Mouse (Mus musculus) gastrocnemius, postnatal 14 days (tissue): ENCODE measurements around the gene Rpl26. TPM values are rescaled to one million over a fixed set of nuclear protein-coding genes. Genes with fewer than 3 reads are reported as not detected.

ENCODE experiments used
- DNase-seq: peaks from one replicate; pipeline ENCODE4 v3.0.0; 2021; ENCODE audit warnings: mixed read lengths
- intact Hi-C: fragments of 180-260 bp; cut with DNase I; formaldehyde crosslinking; loops from one replicate; pipeline ENCODE4 v1.15.1; 2025; ENCODE audit warnings: low total_unique reads
- total RNA-seq, 2 experiments: library from RNA; stranded (reverse); gene quantifications; 2 replicates each; pipeline ENCODE4 v1.2.3; 2021

Gene Rpl26
- total RNA-seq, 2 experiments from 2014 or later = 791 to 878 TPM

DNA sequence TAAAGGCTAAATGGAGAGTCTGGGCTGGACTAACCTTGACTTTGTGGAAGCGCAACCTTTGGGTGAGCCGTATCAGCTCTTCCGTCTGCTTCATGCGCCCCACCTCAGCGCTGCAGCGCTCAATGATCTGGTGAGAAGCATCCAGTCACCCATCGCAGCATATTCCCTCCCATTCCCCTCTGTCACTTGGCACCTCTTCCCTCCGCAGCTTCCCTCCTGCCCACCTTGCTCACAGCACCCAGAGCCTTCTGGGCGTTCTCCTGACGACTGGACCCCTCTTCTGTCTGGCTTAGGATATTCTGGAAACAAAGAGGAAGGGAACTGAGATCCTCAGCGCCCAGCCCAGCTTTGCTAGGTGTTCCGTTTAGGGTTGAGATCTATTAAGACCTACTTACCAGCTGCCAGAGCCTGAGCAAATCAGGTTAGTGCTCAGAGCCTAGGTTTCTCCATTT, 46.2 kb downstream of the Rpl26 start:
- intact Hi-C loops = no loop called here
- no peak for DNase-seq

DNA sequence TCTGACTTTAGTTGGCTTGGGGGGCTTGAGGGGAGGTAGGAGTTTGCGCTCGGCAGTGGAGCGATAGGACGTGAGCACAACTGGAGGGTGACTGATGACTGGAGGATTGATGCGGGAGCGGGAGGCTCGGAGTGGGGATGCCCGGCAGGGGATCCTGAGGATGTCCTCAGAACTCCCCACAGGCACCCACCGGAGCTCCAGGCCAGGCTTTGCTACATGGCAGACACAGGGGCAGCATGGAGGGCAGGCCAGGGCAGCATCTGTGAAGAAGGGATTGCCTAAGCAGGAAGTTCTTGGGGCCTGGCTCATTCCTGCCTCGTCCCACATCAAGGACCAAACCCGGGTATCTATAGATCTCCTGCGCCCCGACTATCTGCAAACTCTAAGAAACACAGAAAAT, 52.5 kb downstream of the Rpl26 start:
- intact Hi-C loops = no loop called here
- no peak for DNase-seq

DNA sequence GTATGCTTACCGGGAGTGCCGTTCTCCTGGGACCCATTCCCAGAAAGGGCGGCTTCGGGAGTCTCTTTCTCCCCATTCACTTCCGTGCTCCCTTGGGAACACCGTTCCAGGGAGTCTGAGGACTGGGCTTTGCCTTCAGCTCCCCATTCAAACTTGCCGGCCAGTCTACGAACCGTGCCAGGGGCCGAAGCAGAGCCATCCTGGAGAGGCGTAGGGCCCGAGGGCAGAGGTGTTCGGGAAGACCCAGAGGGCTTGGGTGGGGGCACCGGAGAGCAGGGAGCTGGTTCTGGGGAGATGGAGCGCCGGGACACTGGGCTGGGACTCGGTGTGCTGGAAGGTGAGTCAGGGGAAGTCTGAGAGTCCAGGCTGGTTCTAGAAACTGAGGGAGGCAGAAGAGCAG, 53.0 kb downstream of the Rpl26 start:
- no peak for DNase-seq
- intact Hi-C loops = no loop called here

DNA sequence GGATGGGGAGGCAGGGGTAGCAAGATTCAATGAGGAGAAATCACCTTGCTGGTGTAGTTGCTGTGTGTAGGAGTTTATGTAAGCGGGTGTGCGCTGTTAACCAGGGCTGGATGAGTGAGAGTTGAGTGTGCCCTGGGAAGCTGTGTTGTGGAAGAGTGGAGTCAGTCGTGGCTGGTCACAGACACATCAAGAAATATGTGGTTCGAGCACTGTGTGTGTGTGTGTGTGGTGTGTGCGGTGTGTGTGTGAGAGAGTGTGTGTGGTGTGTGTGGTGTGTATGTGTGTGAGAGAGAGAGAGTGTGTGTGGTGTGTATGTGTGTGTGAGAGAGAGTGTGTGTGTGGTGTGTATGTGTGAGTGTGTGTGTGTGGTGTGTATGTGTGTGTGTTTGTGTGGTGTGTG, 54.1 kb downstream of the Rpl26 start:
- DNase-seq = no peak
- intact Hi-C loops = no loop called here

DNA sequence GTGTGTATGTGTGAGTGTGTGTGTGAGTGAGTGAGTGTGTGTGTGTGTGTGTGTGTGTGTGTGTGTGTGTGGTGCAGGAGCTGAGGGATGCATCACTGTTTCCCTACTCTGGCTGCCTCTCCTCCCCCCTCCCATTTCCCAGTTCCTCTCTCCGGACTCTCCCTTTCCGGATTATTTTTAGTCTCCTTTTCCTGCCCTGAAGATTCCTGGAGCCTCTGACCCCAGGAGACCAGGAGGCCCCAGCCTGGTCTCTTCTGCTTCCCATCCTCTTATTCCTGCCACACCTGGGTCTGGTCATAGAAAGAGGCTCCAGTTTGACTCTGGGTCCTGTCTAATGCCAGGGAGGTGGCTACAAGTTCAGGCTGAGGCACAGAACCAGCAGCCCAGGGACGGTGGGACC, 54.7 kb downstream of the Rpl26 start:
- no peak for DNase-seq
- intact Hi-C loops = no loop called here

Other genes with a start within 250 kb of the Rpl26 start
- gene Myh10, start 210.0 kb upstream of the Rpl26 start, total RNA-seq = 10 to 100 TPM; 16.4 to 23.0 TPM
- gene Ndel1, start 29.7 kb upstream of the Rpl26 start, total RNA-seq = 10 to 100 TPM; 54.3 to 61.1 TPM
- gene Rnf222, start 13.0 kb upstream of the Rpl26 start, total RNA-seq = not detected
- gene Odf4, start 25.5 kb downstream of the Rpl26 start, total RNA-seq = not detected
- 10 to 100 TPM; 10.7 to 13.8 TPM for gene Arhgef15, start 55.9 kb downstream of the Rpl26 start, total RNA-seq
- 1 to 10 TPM; 4.3 to 5.7 TPM for gene Slc25a35, start 66.5 kb downstream of the Rpl26 start, total RNA-seq
- gene Rangrf, start 73.6 kb downstream of the Rpl26 start, total RNA-seq = 10 to 100 TPM; 54.2 to 57.7 TPM
- 1 to 10 TPM; 5.6 to 7.3 TPM for gene Pfas, start 106.9 kb downstream of the Rpl26 start, total RNA-seq
- 1 to 10 TPM; 7.5 to 8.1 TPM for gene Ctc1, start 114.3 kb downstream of the Rpl26 start, total RNA-seq
- 1 to 10 TPM; 4.2 to 4.4 TPM for gene Aurkb, start 144.1 kb downstream of the Rpl26 start, total RNA-seq
- 10 to 100 TPM; 13.5 to 14.3 TPM for gene Borcs6, start 158.1 kb downstream of the Rpl26 start, total RNA-seq
- gene Tmem107, start 169.2 kb downstream of the Rpl26 start, total RNA-seq = 1 to 10 TPM; 2.9 to 4.7 TPM
- 10 to 100 TPM; 37.9 to 39.7 TPM for gene Vamp2, start 186.9 kb downstream of the Rpl26 start, total RNA-seq
- 10 to 100 TPM; 22.1 to 77.5 TPM for gene Per1, start 193.6 kb downstream of the Rpl26 start, total RNA-seq
- under 1 TPM in 1 of 2 experiments, not detected in 1; 0.10 TPM for gene Hes7, start 218.8 kb downstream of the Rpl26 start, total RNA-seq
- gene 9130213A22Rik, start 221.0 kb downstream of the Rpl26 start, total RNA-seq = under 1 TPM in 1 of 2 experiments, not detected in 1; 0.18 TPM
- gene Aloxe3, start 224.3 kb downstream of the Rpl26 start, total RNA-seq = not detected